Mouse (Mus musculus) embryonic facial prominence, embryonic 14.5 days (tissue): ENCODE measurements around the gene Uaca. TPM values are rescaled to one million over a fixed set of nuclear protein-coding genes. Genes with fewer than 3 reads are reported as not detected.
A peak's percentile ranks its signal among the peaks of the same experiment; 100 is the strongest.

Source experiments
- ATAC-seq: fragments of 200-750 bp; cut with Nextera tagmentation; 2 replicates; pipeline ENCODE4 v1.8.0; 2017; ENCODE audit warnings: low read depth, moderate number of reproducible peaks, moderate TSS enrichment
- DNase-seq: peaks from one replicate; pipeline ENCODE4 v3.0.0-alpha.2; 2015; ENCODE audit warnings: low spot score
- H3K27ac ChIP-seq: fragments of 300-500 bp; sonication (generic); replicated peaks from 2 replicates; pipeline ENCODE4 v1.5.1; 2014; ENCODE audit warnings: low read depth, mild to moderate bottlenecking, low read length, moderate library complexity
- H3K27me3 ChIP-seq: fragments of 300-500 bp; sonication (generic); replicated peaks from 2 replicates; pipeline ENCODE4 v1.6.1; 2014; ENCODE audit warnings: low read length; ENCODE audit not compliant: control insufficient read depth, insufficient read depth
- H3K36me3 ChIP-seq: fragments of 300-500 bp; sonication (generic); 2 replicates; pipeline ENCODE4 v1.6.1; 2014; ENCODE audit warnings: low read length, mixed read lengths; ENCODE audit not compliant: control insufficient read depth, insufficient read depth
- H3K4me1 ChIP-seq: fragments of 300-500 bp; sonication (generic); 2 replicates; pipeline ENCODE4 v1.6.1; 2014; ENCODE audit warnings: antibody characterized with exemption, low read length; ENCODE audit not compliant: control insufficient read depth, insufficient read depth
- H3K4me2 ChIP-seq: fragments of 300-500 bp; sonication (generic); 2 replicates; pipeline ENCODE4 v1.6.1; 2014; ENCODE audit warnings: low read depth, mild to moderate bottlenecking, low read length, moderate library complexity, mixed read lengths
- H3K4me3 ChIP-seq: fragments of 300-500 bp; sonication (generic); 2 replicates; pipeline ENCODE4 v1.5.1; 2014; ENCODE audit warnings: low read depth, mild to moderate bottlenecking, low read length
- H3K9ac ChIP-seq: fragments of 300-500 bp; sonication (generic); 2 replicates; pipeline ENCODE4 v1.6.1; 2014; ENCODE audit warnings: low read depth, mild to moderate bottlenecking, low read length, moderate library complexity, mixed read lengths
- H3K9me3 ChIP-seq: fragments of 300-500 bp; sonication (generic); 2 replicates; pipeline ENCODE4 v1.6.1; 2016; ENCODE audit warnings: low read length; ENCODE audit not compliant: control insufficient read depth
- WGBS: fragments of 180-500 bp; shearing (Covaris S2); extraction: QIAGEN DNeasy Blood & Tissue Kit; methylation state at CpG from one replicate; pipeline ENCODE4 v1.1.7; 2014; 5-methylcytosine and 5-hydroxymethylcytosine counted together
- polyA plus RNA-seq: library from polyadenylated mRNA; unstranded; fragments of >200 nt; fragmentation: Nextera tagmentation; extraction: Ambion mirVana; gene quantifications from 2 replicates; pipeline ENCODE4 v1.2.1, GENCODE M21; 2014

The Uaca gene
- polyA plus RNA-seq, 1 experiment from 2014 or later = 31.8 TPM

GRCm38 (mm10) chr9:60776899-60777298 lies 17.4 kb upstream of the Uaca start:
- ATAC-seq = no peak
- Histone ChIP-seq H3K9ac (no peak overlapping the region), H3K9me3 (no peaks in the 10 kb centered on the region), H3K4me3 (no peak overlapping the region), H3K4me2 (no peak overlapping the region), H3K27me3 (no peaks in the 10 kb centered on the region), H3K36me3 (no peaks in the 10 kb centered on the region), H3K4me1 (no peaks in the 10 kb centered on the region), H3K27ac (no peak overlapping the region)
- 80% methylated on average over 8 of the region's 9 CpGs for WGBS
- DNase-seq = no peak

- no peak for ATAC-seq
- H3K4me2 ChIP-seq = no peak overlapping the region
- H3K27ac ChIP-seq = no peak overlapping the region
- no peaks in the 10 kb centered on the region for H3K9me3 ChIP-seq
- WGBS = 80% methylated on average over 9 of the region's 9 CpGs
- H3K4me1 ChIP-seq = no peaks in the 10 kb centered on the region
- H3K27me3 ChIP-seq = no peaks in the 10 kb centered on the region
- H3K4me3 ChIP-seq = no peak overlapping the region
- H3K9ac ChIP-seq = no peak overlapping the region
- no peaks in the 10 kb centered on the region for H3K36me3 ChIP-seq
- no peak for DNase-seq
Measured at GRCm38 (mm10) chr9:60782057-60782789, 12.1 kb upstream of the Uaca start.

GRCm38 (mm10) chr9:60785069-60785468 lies 9.3 kb upstream of the Uaca start:
- WGBS = 64% methylated on average over 4 of the region's 4 CpGs
- no peak overlapping the region for H3K27ac ChIP-seq
- DNase-seq = no peak

GRCm38 (mm10) chr9:60787517-60788110 lies 6.7 kb upstream of the Uaca start:
- ATAC-seq = no peak
- DNase-seq = no peak

More at GRCm38 (mm10) chr9:60785069-60785468, 9.3 kb upstream of the Uaca start:
- no peaks in the 10 kb centered on the region for H3K9me3 ChIP-seq
- no peak overlapping the region for H3K4me3 ChIP-seq
- no peak overlapping the region for H3K4me2 ChIP-seq
- no peaks in the 10 kb centered on the region for H3K4me1 ChIP-seq
- no peak for ATAC-seq
- H3K9ac ChIP-seq = no peak overlapping the region
- H3K36me3 ChIP-seq = no peaks in the 10 kb centered on the region
- no peaks in the 10 kb centered on the region for H3K27me3 ChIP-seq

GRCm38 (mm10) chr9:60790282-60790681 lies 4.1 kb upstream of the Uaca start:
- Histone ChIP-seq H3K36me3 (no peaks in the 10 kb centered on the region), H3K9ac (no peak overlapping the region), H3K27me3 (no peaks in the 10 kb centered on the region), H3K4me2 (no peak overlapping the region), H3K4me3 (no peak overlapping the region), H3K4me1 (no peaks in the 10 kb centered on the region; the same call in 1 of the 2 replicates), H3K9me3 (no peaks in the 10 kb centered on the region), H3K27ac (no peak overlapping the region)
- DNase-seq (no peak), ATAC-seq (no peak)
- 82% methylated on average over 2 of the region's 2 CpGs for WGBS

More at GRCm38 (mm10) chr9:60787517-60788110, 6.7 kb upstream of the Uaca start:
- Histone ChIP-seq H3K27ac (no peak overlapping the region), H3K36me3 (no peaks in the 10 kb centered on the region), H3K4me3 (no peak overlapping the region), H3K9me3 (no peaks in the 10 kb centered on the region), H3K4me2 (no peak overlapping the region), H3K4me1 (no peaks in the 10 kb centered on the region), H3K9ac (no peak overlapping the region), H3K27me3 (no peaks in the 10 kb centered on the region)
- WGBS = 5% methylated on average over 2 of the region's 2 CpGs

- peak; percentile 48 for ATAC-seq
Measured at GRCm38 (mm10) chr9:60794841-60795351, 554 bp downstream of the Uaca start.

GRCm38 (mm10) chr9:60796076-60796475 lies 1.7 kb downstream of the Uaca start:
- H3K9me3 ChIP-seq = no peaks in the 10 kb centered on the region
- DNase-seq (no peak), ATAC-seq (no peak)
- H3K9ac ChIP-seq = no peak overlapping the region
- 83% methylated on average over 7 of the region's 7 CpGs for WGBS
- H3K27ac ChIP-seq = no peak overlapping the region
- H3K36me3 ChIP-seq = no peaks in the 10 kb centered on the region
- no peaks in the 10 kb centered on the region for H3K27me3 ChIP-seq
- peak overlapping the region; percentile 76 for H3K4me2 ChIP-seq
- no peak overlapping the region for H3K4me3 ChIP-seq
- H3K4me1 ChIP-seq = no peaks in the 10 kb centered on the region; the same call in 1 of the 2 replicates

More at GRCm38 (mm10) chr9:60794841-60795351, 554 bp downstream of the Uaca start:
- H3K27ac ChIP-seq = peak overlapping the region; percentile 87
- H3K4me1 ChIP-seq = no peaks in the 10 kb centered on the region; the same call in 1 of the 2 replicates
- H3K36me3 ChIP-seq = no peaks in the 10 kb centered on the region
- peak overlapping the region; percentile 59 for H3K4me3 ChIP-seq
- H3K27me3 ChIP-seq = no peaks in the 10 kb centered on the region
- peak; percentile 63 for DNase-seq
- H3K9me3 ChIP-seq = no peaks in the 10 kb centered on the region
- peak overlapping the region; percentile 76 for H3K4me2 ChIP-seq
- peak overlapping the region; percentile 71 for H3K9ac ChIP-seq
- WGBS = under 1% methylated on average over 30 of the region's 30 CpGs

- Histone ChIP-seq H3K27me3 (no peaks in the 10 kb centered on the region), H3K9ac (no peak overlapping the region), H3K4me2 (no peak overlapping the region), H3K4me3 (no peak overlapping the region), H3K4me1 (no peaks in the 10 kb centered on the region; the same call in 1 of the 2 replicates), H3K9me3 (no peaks in the 10 kb centered on the region), H3K36me3 (no peaks in the 10 kb centered on the region), H3K27ac (no peak overlapping the region)
- 81% methylated on average over 6 of the region's 6 CpGs for WGBS
- no peak for ATAC-seq
- no peak for DNase-seq
Measured at GRCm38 (mm10) chr9:60797126-60797525, 2.8 kb downstream of the Uaca start.
